Mouse (Mus musculus) heart, embryonic 14.5 days (tissue): ENCODE results near the gene Hcn3. TPM values are rescaled to one million over a fixed set of nuclear protein-coding genes. Genes with fewer than 3 reads are reported as not detected.

ENCODE experiments used
- ATAC-seq: fragments of 200-750 bp; cut with Nextera tagmentation; 2 replicates; pipeline ENCODE4 v1.8.0; 2017; ENCODE audit warnings: low read depth, moderate TSS enrichment; ENCODE audit not compliant: insufficient number of reproducible peaks, insufficient read depth, low FRiP score
- H3K27ac ChIP-seq, 2 experiments: fragments of 200-500 bp in 1 of 2; fragments of 300-500 bp in 1 of 2; sonication (generic) in 1 of 2; replicated peaks in 1 of 2; 2 replicates each; pipeline ENCODE4 v1.5.1; 2012 to 2014; ENCODE audit warnings: low read depth in 2 of 2, low read length in 2 of 2, control low read depth in 1 of 2, mild to moderate bottlenecking in 1 of 2, mixed read lengths in 1 of 2; ENCODE audit not compliant: control insufficient read depth in 1 of 2, insufficient read depth in 1 of 2
- H3K27me3 ChIP-seq: fragments of 300-500 bp; sonication (generic); 2 replicates; pipeline ENCODE4 v1.6.1; 2014; ENCODE audit warnings: mild to moderate bottlenecking, low read length, control low read depth; ENCODE audit not compliant: control insufficient read depth, insufficient read depth
- H3K36me3 ChIP-seq: fragments of 300-500 bp; sonication (generic); 2 replicates; pipeline ENCODE4 v1.6.1; 2014; ENCODE audit warnings: mild to moderate bottlenecking, control low read depth, low read length, mixed read lengths; ENCODE audit not compliant: control insufficient read depth, insufficient read depth
- H3K4me1 ChIP-seq, 2 experiments: fragments of 200-500 bp in 1 of 2; fragments of 300-500 bp in 1 of 2; sonication (generic) in 1 of 2; 2 replicates each; pipeline ENCODE4 v1.6.1; 2012 to 2014; ENCODE audit warnings: low read length in 2 of 2, control low read depth in 1 of 2, mixed read lengths in 1 of 2; ENCODE audit not compliant: control insufficient read depth in 2 of 2, insufficient read depth in 2 of 2
- H3K4me2 ChIP-seq: fragments of 300-500 bp; sonication (generic); 2 replicates; pipeline ENCODE4 v1.6.1; 2014; ENCODE audit warnings: mild to moderate bottlenecking, low read length
- H3K4me3 ChIP-seq, 2 experiments: fragments of 200-500 bp in 1 of 2; fragments of 300-500 bp in 1 of 2; sonication (generic) in 1 of 2; 2 replicates each; pipeline ENCODE4 v1.5.1; 2012 to 2014; ENCODE audit warnings: low read length in 2 of 2, mild to moderate bottlenecking in 2 of 2, control low read depth in 1 of 2, low read depth in 1 of 2, moderate library complexity in 1 of 2; ENCODE audit not compliant: control insufficient read depth in 1 of 2, insufficient read depth in 1 of 2
- H3K9ac ChIP-seq: fragments of 300-500 bp; sonication (generic); 2 replicates; pipeline ENCODE4 v1.6.1; 2014; ENCODE audit warnings: mild to moderate bottlenecking, low read length
- H3K9me3 ChIP-seq: fragments of 300-500 bp; sonication (generic); 2 replicates; pipeline ENCODE4 v1.6.1; 2016; ENCODE audit warnings: low read length, control low read depth; ENCODE audit not compliant: control insufficient read depth
- WGBS: fragments of 180-500 bp; shearing (Covaris S2); extraction: QIAGEN DNeasy Blood & Tissue Kit; methylation state at CpG from one replicate; pipeline ENCODE4 v1.1.7; 2014; 5-methylcytosine and 5-hydroxymethylcytosine counted together
- polyA plus RNA-seq: library from polyadenylated mRNA; unstranded; fragments of >200 nt; fragmentation: Nextera tagmentation; extraction: Ambion mirVana; gene quantifications from 2 replicates; pipeline ENCODE4 v1.2.1, GENCODE M21; 2014

Hcn3 gene
- polyA plus RNA-seq, 1 experiment from 2014 or later: 0.27 TPM

DNA sequence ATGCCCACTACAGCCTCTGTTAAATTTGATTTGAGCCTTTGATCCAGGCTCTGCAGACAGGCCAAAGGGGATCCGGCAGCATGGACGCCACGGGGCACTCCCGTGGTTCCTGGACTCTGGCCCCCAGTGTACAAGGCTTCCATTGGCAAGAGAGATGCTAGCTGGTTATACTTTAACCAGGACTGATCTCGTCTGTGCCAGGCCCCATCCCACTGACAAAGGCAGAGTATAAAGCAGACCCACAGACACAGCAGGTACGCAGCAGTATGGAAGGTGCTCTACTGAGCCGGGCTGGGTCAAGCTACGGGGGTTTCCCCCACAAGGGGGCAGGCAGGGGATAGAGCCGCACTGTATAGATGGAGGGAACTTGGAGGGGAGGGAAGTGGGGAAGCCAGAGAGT is 23.6 kb downstream of the Hcn3 start:
- H3K4me2 ChIP-seq: no peak overlapping the region
- 43% methylated on average over 9 of the region's 9 CpGs for WGBS
- no peaks in the 10 kb centered on the region for H3K27me3 ChIP-seq
- no peaks in the 10 kb centered on the region for H3K9me3 ChIP-seq
- no peaks in the 10 kb centered on the region for H3K36me3 ChIP-seq
- no peak for ATAC-seq
- H3K4me3 ChIP-seq: no peak overlapping the region
- H3K4me1 ChIP-seq: peaks cover 3 to 5% of the 10 kb centered on the region in 2 experiments; a peak in 1 of 4 replicates
- H3K9ac ChIP-seq: no peak overlapping the region
- H3K27ac ChIP-seq: no peak overlapping the region

DNA sequence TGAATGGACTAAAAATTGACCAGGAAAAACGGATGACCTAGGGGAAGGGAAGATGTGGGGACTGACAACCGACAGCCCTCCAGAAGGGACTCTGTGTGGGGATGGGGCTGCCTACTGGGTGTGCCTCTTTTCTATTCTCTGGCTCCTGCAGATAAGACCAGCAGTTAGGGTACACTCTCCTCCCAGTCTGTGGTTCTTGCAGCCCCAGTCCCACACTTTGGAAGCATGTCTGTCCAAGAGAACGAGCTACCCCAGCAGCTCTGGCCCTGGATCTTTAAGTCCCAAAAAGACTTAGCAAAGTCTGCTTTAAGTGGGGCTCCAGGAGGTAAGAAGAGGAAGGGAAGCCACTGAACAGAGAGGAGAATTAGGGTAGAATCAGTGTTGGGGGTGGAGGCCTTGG is 24.0 kb downstream of the Hcn3 start, which contains the start of gene Pklr:
Gene Pklr, plus strand, starts transcription at position 185 of the 400 bp plus-strand sequence.
- Histone ChIP-seq H3K9ac (no peak within 1 kb of the TSS), H3K4me2 (no peak within 1 kb of the TSS), H3K4me1 (peaks cover 3 to 5% of the 10 kb centered on the region in 2 experiments; a peak in 1 of 4 replicates), H3K27me3 (no peaks in the 10 kb centered on the region), H3K9me3 (no peaks in the 10 kb centered on the region), H3K27ac (no peak within 1 kb of the TSS), H3K4me3 (no peak within 1 kb of the TSS), H3K36me3 (no peaks in the 10 kb centered on the region)
- ATAC-seq: no peak
- 45% methylated on average over 3 of the region's 3 CpGs for WGBS

DNA sequence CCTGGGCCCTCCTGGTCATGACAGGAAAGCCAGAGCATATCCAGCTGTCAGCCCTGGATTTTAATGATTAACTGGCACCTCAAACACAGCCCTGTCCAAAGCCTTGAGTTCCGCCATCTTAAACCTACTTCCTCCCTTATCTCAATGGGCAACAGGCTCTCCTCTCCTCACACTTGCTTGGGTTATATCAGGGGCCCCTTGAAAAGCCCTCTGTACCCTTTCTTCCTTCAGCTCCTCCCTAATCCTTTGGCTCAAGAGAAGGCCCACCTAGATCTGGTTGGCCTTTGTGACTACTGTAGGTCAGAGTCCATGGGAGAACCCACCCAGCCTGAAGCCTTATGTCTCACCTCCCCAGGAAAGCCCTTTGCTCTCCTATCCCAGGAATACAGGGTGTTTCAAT is 26.2 kb downstream of the Hcn3 start:
- no peak overlapping the region for H3K4me2 ChIP-seq
- no peak overlapping the region for H3K27ac ChIP-seq
- no peaks in the 10 kb centered on the region for H3K36me3 ChIP-seq
- H3K4me1 ChIP-seq: peaks cover 3 to 5% of the 10 kb centered on the region in 2 experiments; a peak in 1 of 4 replicates
- no peaks in the 10 kb centered on the region for H3K27me3 ChIP-seq
- H3K9me3 ChIP-seq: no peaks in the 10 kb centered on the region
- H3K9ac ChIP-seq: no peak overlapping the region
- 50% methylated on average over 1 of the region's 1 CpGs for WGBS
- ATAC-seq: no peak
- H3K4me3 ChIP-seq: no peak overlapping the region

DNA sequence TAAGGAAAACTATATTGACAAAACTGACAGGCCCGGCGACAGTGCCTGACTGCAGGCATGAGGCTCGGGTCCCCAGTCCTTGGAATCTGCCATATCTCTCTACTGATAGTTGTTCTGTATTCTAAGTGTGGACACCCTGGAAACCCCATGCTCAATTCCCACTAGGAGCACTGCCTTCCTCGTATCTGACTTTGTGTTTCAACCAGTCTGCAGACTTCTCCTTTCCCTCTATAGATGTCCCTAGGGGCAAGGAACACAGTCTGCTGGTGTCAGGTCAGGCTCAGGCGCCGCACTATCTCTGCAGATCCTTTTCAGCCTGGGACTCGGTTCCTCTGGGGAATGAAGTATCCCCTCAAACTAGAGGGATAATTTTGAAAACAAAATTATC is 26.9 kb downstream of the Hcn3 start:
- H3K4me1 ChIP-seq: peaks cover 3 to 5% of the 10 kb centered on the region in 2 experiments; a peak in 1 of 4 replicates
- no peaks in the 10 kb centered on the region for H3K27me3 ChIP-seq
- no peak overlapping the region for H3K27ac ChIP-seq
- no peak overlapping the region for H3K4me2 ChIP-seq
- ATAC-seq: no peak
- no peak overlapping the region for H3K9ac ChIP-seq
- WGBS: 51% methylated on average over 7 of the region's 7 CpGs
- H3K9me3 ChIP-seq: no peaks in the 10 kb centered on the region
- no peaks in the 10 kb centered on the region for H3K36me3 ChIP-seq
- H3K4me3 ChIP-seq: no peak overlapping the region

DNA sequence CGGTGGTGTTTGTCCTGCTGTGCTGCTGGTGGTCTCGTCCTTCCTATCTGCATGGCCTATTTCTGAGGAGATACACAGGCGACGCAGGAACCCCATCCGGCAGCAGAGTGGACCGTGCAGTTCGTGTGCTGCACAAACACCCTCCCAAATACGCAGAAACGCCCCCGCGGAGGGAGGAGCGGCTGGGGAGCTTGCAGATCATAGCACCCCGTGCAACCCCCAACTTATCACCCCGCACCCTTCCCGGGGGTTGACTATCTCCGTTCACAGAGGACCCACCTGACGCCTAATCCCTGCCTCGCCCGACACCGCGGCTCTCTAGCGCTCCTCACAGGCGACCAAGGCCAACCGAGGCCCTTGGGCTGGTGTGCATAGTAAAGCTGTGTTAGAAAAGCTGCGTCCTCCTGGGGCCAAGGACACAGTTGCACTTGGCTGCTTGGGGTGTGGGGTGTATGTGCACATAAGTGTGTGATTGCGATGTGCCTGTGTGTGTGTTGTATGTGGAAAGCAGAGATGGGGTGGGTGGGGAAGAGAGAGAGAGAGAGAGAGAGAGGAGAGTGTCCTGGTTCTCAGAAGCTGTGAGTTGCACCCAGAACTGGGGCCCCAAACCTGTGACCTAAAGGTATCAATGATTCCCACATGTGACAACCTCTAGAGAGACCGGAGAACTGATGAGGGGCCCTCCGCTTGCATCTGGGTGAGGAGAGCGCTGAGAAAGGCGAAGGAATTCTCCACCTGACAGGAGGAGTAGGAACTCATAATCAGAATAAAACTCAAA is 27.5 kb downstream of the Hcn3 start:
- ATAC-seq: peak; percentile 50; the same call in 1 of the 2 replicates
- Histone ChIP-seq H3K9me3 (no peaks in the 10 kb centered on the region), H3K36me3 (no peaks in the 10 kb centered on the region), H3K4me1 (peaks cover 3 to 5% of the 10 kb centered on the region in 2 experiments; a peak in 1 of 4 replicates), H3K4me2 (peak overlapping the region; percentile 80), H3K4me3 (peak overlapping the region; percentile 25 to 36), H3K27me3 (no peaks in the 10 kb centered on the region), H3K9ac (peak overlapping the region; percentile 64), H3K27ac (no peak overlapping the region)
- 12% methylated on average over 30 of the region's 30 CpGs for WGBS

DNA sequence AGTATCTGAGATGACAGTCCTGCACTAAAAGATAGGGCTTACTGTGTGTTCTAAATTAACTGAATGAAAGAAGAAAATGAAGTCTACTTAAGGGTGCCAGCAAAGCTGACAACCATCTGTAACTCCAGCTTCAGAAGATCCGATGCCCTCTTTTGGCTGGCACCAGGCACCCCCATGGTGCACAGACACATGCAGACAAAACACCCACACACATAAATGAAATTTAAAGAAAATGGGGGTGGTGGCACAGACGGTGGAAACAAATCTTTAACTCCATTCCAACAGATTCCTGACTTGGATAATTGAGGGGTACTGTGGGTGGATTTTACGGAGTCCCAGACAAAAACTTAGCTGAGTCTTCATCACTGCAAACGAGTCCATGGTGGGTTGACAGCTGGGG is 28.2 kb downstream of the Hcn3 start:
- peak overlapping the region; percentile 80 for H3K4me2 ChIP-seq
- H3K9me3 ChIP-seq: no peaks in the 10 kb centered on the region
- H3K36me3 ChIP-seq: no peaks in the 10 kb centered on the region
- H3K4me3 ChIP-seq: peak overlapping the region in 1 of 2 experiments; percentile 36; a peak in 2 of 4 replicates
- H3K9ac ChIP-seq: no peak overlapping the region
- 43% methylated on average over 4 of the region's 4 CpGs for WGBS
- H3K4me1 ChIP-seq: peaks cover 3 to 5% of the 10 kb centered on the region in 2 experiments; a peak in 1 of 4 replicates
- no peak for ATAC-seq
- no peak overlapping the region for H3K27ac ChIP-seq
- no peaks in the 10 kb centered on the region for H3K27me3 ChIP-seq

DNA sequence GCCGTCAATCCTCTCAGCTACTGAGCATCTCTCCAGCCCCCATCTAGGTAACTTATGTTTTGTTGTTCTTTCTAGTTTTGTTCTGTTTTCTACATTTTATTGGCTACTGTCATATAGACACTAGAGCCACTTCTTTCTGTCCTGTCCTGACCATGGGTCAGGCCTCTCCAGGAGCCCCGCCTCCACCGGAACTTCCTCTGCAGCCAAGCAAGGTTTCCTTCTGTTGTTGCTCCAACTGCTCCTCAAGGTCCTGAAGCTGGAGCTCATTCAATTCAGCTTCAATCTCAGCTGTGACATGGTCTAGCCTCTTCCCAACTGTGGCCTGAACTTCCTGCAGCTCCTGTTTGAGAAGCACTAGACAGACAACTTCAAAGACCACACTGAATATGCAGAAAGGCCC is 30.1 kb downstream of the Hcn3 start:
- no peaks in the 10 kb centered on the region for H3K36me3 ChIP-seq
- H3K27me3 ChIP-seq: no peaks in the 10 kb centered on the region
- no peak overlapping the region for H3K27ac ChIP-seq
- ATAC-seq: no peak
- H3K4me3 ChIP-seq: no peak overlapping the region
- no peak overlapping the region for H3K4me2 ChIP-seq
- WGBS: 85% methylated on average over 3 of the region's 3 CpGs
- no peaks in the 10 kb centered on the region for H3K9me3 ChIP-seq
- no peak overlapping the region for H3K9ac ChIP-seq
- H3K4me1 ChIP-seq: peaks cover 3 to 5% of the 10 kb centered on the region in 2 experiments; a peak in 1 of 4 replicates
